25 mouse cellular contexts compared by ENCODE assay signal in genomic region chr4:46398839-46399238, GRCm38 (mm10). TPM values are rescaled to one million over a fixed set of nuclear protein-coding genes. Genes with fewer than 3 reads are reported as not detected.
DNase-seq lines count a peak whose midpoint lies in the region; ATAC-seq and TF ChIP-seq lines count a peak whose summit lies in the region.
"Had no signal": no experiment of that assay in that cellular context is flagged by ENCODE, and none has a peak within 500 bp of the region (broad histone marks: within the 10 kb centered on the region; RNA-seq: fewer than 3 reads in every experiment).

No protein-coding gene starts in this region.

- H3K27me3 ChIP-seq in heart, embryonic 13.5 days (replicated peaks), result 0 out of 2 replicates have a peak, but pooled peaks cover 9% of the 10 kb centered on the region
- no peaks in the 10 kb centered on the region for H3K27me3 ChIP-seq in liver, embryonic 14.5 days (ENCODE audit: control insufficient read depth, insufficient read depth, low read length)
- H3K27me3 ChIP-seq: embryonic facial prominence, embryonic 15.5 days; forebrain, embryonic 13.5 days; hindbrain, embryonic 12.5 days had no signal

- H3K36me3 ChIP-seq in heart, embryonic 13.5 days, result no peaks in the 10 kb centered on the region
- peaks cover 88% of the 10 kb centered on the region for H3K36me3 ChIP-seq in liver, embryonic 14.5 days (replicated peaks; ENCODE audit: control insufficient read depth, insufficient read depth, low read depth)
- H3K36me3 ChIP-seq: embryonic facial prominence, embryonic 15.5 days; hindbrain, embryonic 12.5 days had no signal

- TF ChIP-seq EP300 in liver, embryonic 14.5 days (IDR thresholded peaks at IDR 0.05; ENCODE audit: low read depth), result no peak

- TF ChIP-seq CTCF in liver, embryonic 14.5 days (IDR thresholded peaks at IDR 0.05; ENCODE audit: low read depth), result no peak

- H3K4me3 ChIP-seq in heart, embryonic 13.5 days, result no peak overlapping the region
- H3K4me3 ChIP-seq in liver, embryonic 14.5 days (ENCODE audit: insufficient read depth in 1 of 2, low read depth in 2 of 2, low read length in 2 of 2), result peak overlapping the region; percentile 80 to 97
- H3K4me3 ChIP-seq: embryonic facial prominence, embryonic 15.5 days; forebrain, embryonic 13.5 days; hindbrain, embryonic 12.5 days had no signal

- no peaks in the 10 kb centered on the region for H3K9me3 ChIP-seq in heart, embryonic 13.5 days
- no peaks in the 10 kb centered on the region for H3K9me3 ChIP-seq in liver, embryonic 14.5 days (ENCODE audit: control insufficient read depth, low read length)
- H3K9me3 ChIP-seq: embryonic facial prominence, embryonic 15.5 days had no signal

- no peak overlapping the region for H3K27ac ChIP-seq in heart, embryonic 13.5 days (replicated peaks)
- peak overlapping the region; percentile 93 for H3K27ac ChIP-seq in liver, embryonic 14.5 days
- H3K27ac ChIP-seq: embryonic facial prominence, embryonic 15.5 days; forebrain, embryonic 13.5 days; hindbrain, embryonic 12.5 days had no signal

- ATAC-seq in heart, embryonic 13.5 days (ENCODE audit: extremely low read depth, insufficient number of reproducible peaks, low FRiP score, low TSS enrichment), result no peak
- peak; percentile 15; the same call in 1 of the 2 replicates for ATAC-seq in common myeloid progenitor, adult 5-6 weeks (replicated peaks; ENCODE audit: low read depth, poor library complexity, severe bottlenecking)
- ATAC-seq in liver, embryonic 14.5 days (ENCODE audit: insufficient read depth), result no peak
- ATAC-seq in megakaryocyte progenitor cell, adult 5-6 weeks (replicated peaks; ENCODE audit: poor library complexity), result peak; percentile 59
- ATAC-seq: forebrain, embryonic 13.5 days; forebrain, postnatal 0 days; hindbrain, embryonic 16.5 days; inflammation-experienced regulatory T-cells, adult 6 months; intestine, postnatal 0 days had no signal

- intact Hi-C loops in heart, postnatal 36 days (cut with DNase I), result no loop called here

- 70% methylated on average over 4 of the region's 4 CpGs for WGBS in heart, embryonic 13.5 days
- 52% methylated on average over 4 of the region's 4 CpGs for WGBS in liver, embryonic 14.5 days (ENCODE audit: insufficient replicate concordance)

- no peaks in the 10 kb centered on the region for H3K4me1 ChIP-seq in heart, embryonic 13.5 days
- H3K4me1 ChIP-seq in liver, embryonic 14.5 days (replicated peaks; ENCODE audit: control insufficient read depth in 2 of 2, insufficient read depth in 2 of 2, low read length in 1 of 2), result peaks cover 27 to 49% of the 10 kb centered on the region in 2 experiments
- H3K4me1 ChIP-seq: embryonic facial prominence, embryonic 15.5 days; forebrain, embryonic 13.5 days; hindbrain, embryonic 12.5 days had no signal

- peak overlapping the region; percentile 20; the same call in 1 of the 2 replicates for H3K4me2 ChIP-seq in heart, embryonic 13.5 days
- H3K4me2 ChIP-seq in liver, embryonic 14.5 days (ENCODE audit: low read depth), result peak overlapping the region; percentile 99
- H3K4me2 ChIP-seq: embryonic facial prominence, embryonic 15.5 days; forebrain, embryonic 13.5 days; hindbrain, embryonic 12.5 days had no signal

- H3K9ac ChIP-seq in heart, embryonic 13.5 days, result no peak overlapping the region
- peak overlapping the region; percentile 99 for H3K9ac ChIP-seq in liver, embryonic 14.5 days (replicated peaks)
- H3K9ac ChIP-seq: embryonic facial prominence, embryonic 15.5 days; forebrain, embryonic 13.5 days; forebrain, postnatal 0 days; hindbrain, embryonic 12.5 days had no signal

- no peak for DNase-seq in heart, postnatal 36 days
- DNase-seq in liver, embryonic 14.5 days (ENCODE audit: low read depth in 3 of 3, low spot score in 3 of 3), result no peak
- no peak for DNase-seq in gastrocnemius, adult 8-10 months (ENCODE audit: low spot score in 2 of 2)
- no peak for DNase-seq in cerebellum, postnatal 14 days
- DNase-seq in left cerebral cortex, adult 8-10 months (ENCODE audit: low spot score in 2 of 2), result no peak
- DNase-seq: adrenal gland, adult 8-10 months; adrenal gland, postnatal 36 days; cerebellum, adult 11-12 months; cerebellum, adult 9-11 months; embryo, embryonic 11 days; forebrain, postnatal 0 days; gastrocnemius, postnatal 14 days had no signal

RNA-seq across cellular contexts. Expression of gene Trmo, which starts 9.6 kb away (rescaled TPM):
- polyA plus RNA-seq in heart, embryonic 13.5 days (2015; fragmentation: Nextera tagmentation; extraction: Ambion mirVana), result 7.1 and 9.4 TPM in 2 replicates
- total RNA-seq in heart, postnatal 36 days (2021), result 1 to 10 TPM; 3.4 to 4.2 TPM
- total RNA-seq in common myeloid progenitor, adult 5-6 weeks (2017), result 9.7 and 17.0 TPM in 2 replicates
- polyA plus RNA-seq in liver, embryonic 14.5 days (2012; rRNA removed), result 13.9 and 16.1 TPM in 2 replicates
- polyA plus RNA-seq in liver, embryonic 14.5 days (2014; fragmentation: Nextera tagmentation; extraction: Ambion mirVana), result 8.2 and 11.6 TPM in 2 replicates
- 6.7 and 9.1 TPM in 2 replicates for total RNA-seq in megakaryocyte progenitor cell, adult 5-6 weeks (2015)
- total RNA-seq in megakaryocyte progenitor cell, adult 5-6 weeks (2017), result 12.6 and 14.4 TPM in 2 replicates
- total RNA-seq in gastrocnemius, adult 8-10 months (2022), result 1 to 10 TPM; 2.1 to 2.8 (median 2.5) TPM
- 1 to 10 TPM; 3.8 to 4.6 (median 4.1) TPM for total RNA-seq in left cerebral cortex, adult 8-10 months (2022)

RNA-seq across cellular contexts. Expression of gene Hemgn, which starts 14.5 kb away (rescaled TPM):
- polyA plus RNA-seq in heart, embryonic 13.5 days (2015; fragmentation: Nextera tagmentation; extraction: Ambion mirVana), result 3.1 and 12.6 TPM in 2 replicates
- under 1 TPM in 1 of 2 experiments, not detected in 1; 0.19 TPM for total RNA-seq in heart, postnatal 36 days (2021)
- 64.2 and 76.9 TPM in 2 replicates for total RNA-seq in common myeloid progenitor, adult 5-6 weeks (2017)
- polyA plus RNA-seq in liver, embryonic 14.5 days (2012; rRNA removed), result 191 and 274 TPM in 2 replicates
- polyA plus RNA-seq in liver, embryonic 14.5 days (2014; fragmentation: Nextera tagmentation; extraction: Ambion mirVana), result 293 and 315 TPM in 2 replicates
- total RNA-seq in megakaryocyte progenitor cell, adult 5-6 weeks (2015), result 11.7 and 25.5 TPM in 2 replicates
- 9.6 and 20.6 TPM in 2 replicates for total RNA-seq in megakaryocyte progenitor cell, adult 5-6 weeks (2017)
- total RNA-seq in gastrocnemius, adult 8-10 months (2022), result not detected
- total RNA-seq in left cerebral cortex, adult 8-10 months (2022), result not detected
- total RNA-seq: ES-E14; forebrain, postnatal 0 days; gastrocnemius, postnatal 14 days had no signal
- polyA plus RNA-seq: forebrain, postnatal 0 days had no signal

RNA-seq across cellular contexts. Expression of gene Anp32b, which starts 51.9 kb away (rescaled TPM):
- 179 and 191 TPM in 2 replicates for polyA plus RNA-seq in heart, embryonic 13.5 days (2015; fragmentation: Nextera tagmentation; extraction: Ambion mirVana)
- total RNA-seq in heart, postnatal 36 days (2021), result 10 to 100 TPM; 56.6 to 60.9 TPM
- total RNA-seq in common myeloid progenitor, adult 5-6 weeks (2017), result 152 and 196 TPM in 2 replicates
- 60.1 and 171 TPM in 2 replicates for polyA plus RNA-seq in liver, embryonic 14.5 days (2012; rRNA removed)
- polyA plus RNA-seq in liver, embryonic 14.5 days (2014; fragmentation: Nextera tagmentation; extraction: Ambion mirVana), result 351 and 427 TPM in 2 replicates
- 743 and 817 TPM in 2 replicates for total RNA-seq in megakaryocyte progenitor cell, adult 5-6 weeks (2015)
- 148 and 191 TPM in 2 replicates for total RNA-seq in megakaryocyte progenitor cell, adult 5-6 weeks (2017)
- 10 to 100 TPM; 64.6 to 80.2 (median 70.7) TPM for total RNA-seq in gastrocnemius, adult 8-10 months (2022)
- 10 to 100 TPM; 51.0 to 60.2 (median 55.9) TPM for total RNA-seq in left cerebral cortex, adult 8-10 months (2022)

RNA-seq across cellular contexts. Expression of gene Foxe1, which starts 55.4 kb away (rescaled TPM):
- not detected in 2 replicates for polyA plus RNA-seq in heart, embryonic 13.5 days (2015; fragmentation: Nextera tagmentation; extraction: Ambion mirVana)
- not detected for total RNA-seq in heart, postnatal 36 days (2021)
- 0.34 TPM in 1 of 2 replicates, not detected in the other for total RNA-seq in common myeloid progenitor, adult 5-6 weeks (2017)
- 0.02 and 0.07 TPM in 2 replicates for polyA plus RNA-seq in liver, embryonic 14.5 days (2012; rRNA removed)
- 0.06 TPM in 1 of 2 replicates, not detected in the other for polyA plus RNA-seq in liver, embryonic 14.5 days (2014; fragmentation: Nextera tagmentation; extraction: Ambion mirVana)
- total RNA-seq in megakaryocyte progenitor cell, adult 5-6 weeks (2015), result not detected in 2 replicates
- not detected in 2 replicates for total RNA-seq in megakaryocyte progenitor cell, adult 5-6 weeks (2017)
- total RNA-seq in gastrocnemius, adult 8-10 months (2022), result not detected
- not detected for total RNA-seq in left cerebral cortex, adult 8-10 months (2022)
- total RNA-seq: adrenal gland, adult 8-10 months; adrenal gland, postnatal 36 days; gastrocnemius, postnatal 14 days; heart, postnatal 25 days had no signal
- polyA plus RNA-seq: forebrain, embryonic 13.5 days; forebrain, postnatal 0 days; gonadal fat pad, adult 2 months; heart, embryonic 16.5 days; hindbrain, embryonic 16.5 days; inflammation-experienced regulatory T-cells, adult 6 months; intestine, postnatal 0 days had no signal

Comparison
In these comparisons a context has a peak if more than half of its experiments do, and no peak if none do; other contexts are left out.
1. ATAC-seq: peak in common myeloid progenitor, adult 5-6 weeks (single experiment) and megakaryocyte progenitor cell, adult 5-6 weeks (single experiment); none in heart, embryonic 13.5 days (single experiment) and liver, embryonic 14.5 days (single experiment).
2. RNA of gene Hemgn, which starts 14.5 kb away (total RNA-seq): 64.2 to 76.9 TPM in common myeloid progenitor, adult 5-6 weeks and 9.6 to 25.5 TPM in megakaryocyte progenitor cell, adult 5-6 weeks; 0.19 TPM in heart, postnatal 36 days, not detected in gastrocnemius, adult 8-10 months and not detected in left cerebral cortex, adult 8-10 months; every median in the first group is over 4 times any median in the second.